Mouse (Mus musculus): Measurements from ENCODE around the gene Gid4. TPM values are rescaled to one million over a fixed set of nuclear protein-coding genes. Genes with fewer than 3 reads are reported as not detected.
A peak's percentile ranks its signal among the peaks of the same experiment; 100 is the strongest.
"Not testable (repeated sequence)": the region's sequence is repeated elsewhere in the genome, so short reads cannot be mapped to it uniquely, and the experiment has no call there.

Gene Gid4
- total RNA-seq, 2 experiments from 2014 or later, result 49.6 to 52.0 TPM

- DNase-seq, result no peak
Measured at GRCm38 (mm10) chr11:60427628-60428027, 10.7 kb downstream of the Gid4 start.

GRCm38 (mm10) chr11:60433501-60433900, 16.6 kb downstream of the Gid4 start:
- no peak for DNase-seq

GRCm38 (mm10) chr11:60435133-60435532, 18.2 kb downstream of the Gid4 start:
- DNase-seq, result no peak

GRCm38 (mm10) chr11:60436618-60437017, 19.7 kb downstream of the Gid4 start:
- DNase-seq, result peak; percentile 48 to 55

- DNase-seq, result not testable (repeated sequence)
Measured at GRCm38 (mm10) chr11:60439621-60440020, 22.7 kb downstream of the Gid4 start.

GRCm38 (mm10) chr11:60440176-60440575, 23.2 kb downstream of the Gid4 start:
- DNase-seq, result no peak

GRCm38 (mm10) chr11:60442896-60443295, 26.0 kb downstream of the Gid4 start:
- no peak for DNase-seq

- no peak for DNase-seq
Measured at GRCm38 (mm10) chr11:60444007-60444406, 27.1 kb downstream of the Gid4 start.

GRCm38 (mm10) chr11:60454080-60454744, 37.3 kb downstream of the Gid4 start, which contains the start of gene Drg2:
TSS of gene Drg2 (plus strand) at chr11:60454591.
- peak; percentile 87 to 89 for DNase-seq

GRCm38 (mm10) chr11:60454745-60455087, 37.8 kb downstream of the Gid4 start:
- DNase-seq, result no peak

GRCm38 (mm10) chr11:60457973-60458372, 41.0 kb downstream of the Gid4 start:
- DNase-seq, result no peak

GRCm38 (mm10) chr11:60465943-60466380, 49.0 kb downstream of the Gid4 start:
- DNase-seq, result peak; percentile 48 to 65

GRCm38 (mm10) chr11:60469039-60469438, 52.1 kb downstream of the Gid4 start, which contains the start of gene Myo15:
TSS of gene Myo15 (plus strand) at chr11:60469339.
- DNase-seq, result no peak

GRCm38 (mm10) chr11:60470743-60471142, 53.8 kb downstream of the Gid4 start:
- no peak for DNase-seq

- no peak for DNase-seq
Measured at GRCm38 (mm10) chr11:60474534-60474933, 57.6 kb downstream of the Gid4 start.

GRCm38 (mm10) chr11:60475668-60476362, 58.9 kb downstream of the Gid4 start:
- no peak for DNase-seq

- peak; percentile 42 to 43 for DNase-seq
Measured at GRCm38 (mm10) chr11:60478121-60478520, 61.2 kb downstream of the Gid4 start.

GRCm38 (mm10) chr11:60486267-60486666, 69.3 kb downstream of the Gid4 start:
- DNase-seq, result no peak

GRCm38 (mm10) chr11:60492726-60493125, 75.8 kb downstream of the Gid4 start:
- DNase-seq, result no peak

GRCm38 (mm10) chr11:60495692-60496091, 78.7 kb downstream of the Gid4 start:
- DNase-seq, result no peak

All from adrenal gland, postnatal 36 days (tissue).